Mouse (Mus musculus): ENCODE results near the gene Abca8a. TPM values are rescaled to one million over a fixed set of nuclear protein-coding genes. Genes with fewer than 3 reads are reported as not detected.

The Abca8a gene
- total and polyA plus RNA-seq, 3 experiments = not detected

DNA sequence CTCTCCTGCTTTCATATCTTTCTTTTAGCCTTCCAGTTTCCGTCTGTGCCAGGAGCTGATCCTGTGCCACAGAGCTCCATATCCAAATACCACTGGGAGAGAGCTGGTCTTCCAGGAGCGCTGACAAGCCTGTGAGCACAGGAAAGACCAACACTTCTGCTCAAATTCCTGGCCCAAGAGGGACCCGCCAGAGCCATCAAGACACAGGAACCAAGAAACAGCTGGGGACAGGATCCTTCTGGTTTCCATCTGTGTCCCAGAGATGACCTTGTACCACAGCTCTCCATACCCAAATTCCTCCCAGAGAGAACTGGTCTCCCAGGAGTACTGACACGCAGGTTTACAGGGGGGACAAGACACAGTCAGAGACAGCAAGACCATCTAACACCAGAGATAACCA is 3.1 kb upstream of the Abca8a start:
- H3K9me3 ChIP-seq (replicated peaks; ENCODE audit: insufficient read depth, low read length) = no peaks in the 10 kb centered on the region

DNA sequence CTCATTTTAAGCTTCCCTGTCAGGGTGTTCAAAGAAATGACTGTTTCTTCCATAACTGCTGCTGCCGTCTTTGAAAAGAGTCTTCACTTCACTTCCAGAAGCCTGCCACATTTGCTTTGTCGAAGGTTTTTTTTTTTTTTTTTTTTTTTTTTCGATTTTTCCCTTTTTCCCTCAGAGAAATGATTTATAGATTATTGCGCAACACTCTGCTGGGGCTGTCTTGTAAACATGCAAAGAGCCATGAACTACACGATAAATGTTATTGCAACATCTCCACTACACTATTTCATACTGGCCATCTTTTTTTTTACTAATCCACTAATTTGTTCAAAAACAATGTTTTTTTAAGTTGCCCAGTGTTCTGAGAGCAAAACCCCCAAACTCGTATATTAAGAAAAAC is 1.7 kb upstream of the Abca8a start:
- H3K79me2 ChIP-seq (ENCODE audit: control insufficient read depth, insufficient read depth, low read length, poor library complexity) = no peaks in the 10 kb centered on the region
- no peak overlapping the region for H3K9ac ChIP-seq (ENCODE audit: control insufficient read depth, low read depth, low read length, poor library complexity, severe bottlenecking)
- no peaks in the 10 kb centered on the region for H3K36me3 ChIP-seq (ENCODE audit: control insufficient read depth in 1 of 2, insufficient read depth in 2 of 2, low read length in 2 of 2)
- no peaks in the 10 kb centered on the region for H3K27me3 ChIP-seq (ENCODE audit: control insufficient read depth in 1 of 2, insufficient read depth in 2 of 2, low read length in 2 of 2)
- H3K4me3 ChIP-seq (ENCODE audit: control insufficient read depth in 1 of 2, insufficient read depth in 1 of 2, low read depth in 2 of 2, low read length in 2 of 2) = no peak overlapping the region
- DNase-seq (ENCODE audit: low read depth, low spot score) = no peak
- H3K27ac ChIP-seq (ENCODE audit: control insufficient read depth, low read depth, low read length) = no peak overlapping the region
- TF ChIP-seq ELF1 (IDR thresholded peaks at IDR 0.05; ENCODE audit: low read depth, low read length) = no peak
- no peak for TF ChIP-seq SMC3 (IDR thresholded peaks at IDR 0.05; ENCODE audit: low read depth, low read length)
- no peak for TF ChIP-seq RCOR1 (IDR thresholded peaks at IDR 0.05; ENCODE audit: low read depth, low read length)
- TF ChIP-seq KAT2A (conservative IDR thresholded peaks at IDR 0.05; ENCODE audit: low read depth, low read length) = no peak
- TF ChIP-seq MEF2A (IDR thresholded peaks at IDR 0.05; ENCODE audit: extremely low read depth, insufficient replicate concordance, low read depth, low read length, poor library complexity, severe bottlenecking) = no peak
- TF ChIP-seq EP300 (IDR thresholded peaks at IDR 0.05; ENCODE audit: low read depth in 1 of 2, low read length in 2 of 2) = no peak
- TF ChIP-seq POLR2AphosphoS5 (IDR thresholded peaks at IDR 0.05; ENCODE audit: borderline replicate concordance, low read depth, low read length) = no peak
- TF ChIP-seq MAX (IDR thresholded peaks at IDR 0.05; ENCODE audit: low read length) = no peak
- no peak for TF ChIP-seq USF2 (IDR thresholded peaks at IDR 0.05; ENCODE audit: borderline replicate concordance in 1 of 2, insufficient read depth in 1 of 2, low read depth in 1 of 2, low read length in 2 of 2)
- no peak for TF ChIP-seq ZMIZ1 (IDR thresholded peaks at IDR 0.05; ENCODE audit: low read depth, low read length)
- no peak for TF ChIP-seq MXI1 (IDR thresholded peaks at IDR 0.05; ENCODE audit: low read depth, low read length)
- no peak for TF ChIP-seq SIN3A (IDR thresholded peaks at IDR 0.05; ENCODE audit: low read length)
- TF ChIP-seq CHD2 (IDR thresholded peaks at IDR 0.05; ENCODE audit: low read length) = no peak
- TF ChIP-seq UBTF (IDR thresholded peaks at IDR 0.05; ENCODE audit: borderline replicate concordance, insufficient read depth, low read depth, low read length) = no peak
- no peak for TF ChIP-seq CTCF (IDR thresholded peaks at IDR 0.05 in 2 of 3, conservative IDR thresholded peaks at IDR 0.05 in 1 of 3; ENCODE audit: control insufficient read depth in 1 of 3, insufficient read depth in 1 of 3, low read depth in 2 of 3, low read length in 3 of 3, poor library complexity in 1 of 3, severe bottlenecking in 1 of 3)
- no peak for TF ChIP-seq MYB (IDR thresholded peaks at IDR 0.05; ENCODE audit: low read depth, low read length)
- H3K9me3 ChIP-seq (replicated peaks; ENCODE audit: insufficient read depth, low read length) = no peaks in the 10 kb centered on the region
- no peaks in the 10 kb centered on the region for H3K4me1 ChIP-seq (ENCODE audit: control insufficient read depth in 1 of 2, insufficient read depth in 2 of 2, low read length in 2 of 2)

More for the DNA sequence above, 3.1 kb upstream of the Abca8a start:
- no peak for DNase-seq (ENCODE audit: low read depth, low spot score)
- Histone ChIP-seq H3K27ac (ENCODE audit: control insufficient read depth, low read depth, low read length) (no peak overlapping the region), H3K9ac (ENCODE audit: control insufficient read depth, low read depth, low read length, poor library complexity, severe bottlenecking) (no peak overlapping the region), H3K79me2 (ENCODE audit: control insufficient read depth, insufficient read depth, low read length, poor library complexity) (no peaks in the 10 kb centered on the region), H3K36me3 (ENCODE audit: control insufficient read depth in 1 of 2, insufficient read depth in 2 of 2, low read length in 2 of 2) (no peaks in the 10 kb centered on the region), H3K27me3 (ENCODE audit: control insufficient read depth in 1 of 2, insufficient read depth in 2 of 2, low read length in 2 of 2) (no peaks in the 10 kb centered on the region), H3K4me1 (ENCODE audit: control insufficient read depth in 1 of 2, insufficient read depth in 2 of 2, low read length in 2 of 2) (no peaks in the 10 kb centered on the region), H3K4me3 (ENCODE audit: control insufficient read depth in 1 of 2, insufficient read depth in 1 of 2, low read depth in 2 of 2, low read length in 2 of 2) (no peak overlapping the region)
- TF ChIP-seq NELFE (IDR thresholded peaks at IDR 0.05; ENCODE audit: low read depth, low read length) (no peak), BHLHE40 (IDR thresholded peaks at IDR 0.05; ENCODE audit: borderline replicate concordance, low read depth, low read length) (no peak), RCOR1 (IDR thresholded peaks at IDR 0.05; ENCODE audit: low read depth, low read length) (no peak), ELF1 (IDR thresholded peaks at IDR 0.05; ENCODE audit: low read depth, low read length) (no peak)
